Mouse (Mus musculus) intestine, postnatal 0 days (tissue): ENCODE data around the gene Jsrp1. TPM values are rescaled to one million over a fixed set of nuclear protein-coding genes. Genes with fewer than 3 reads are reported as not detected.

ENCODE experiments used
- ATAC-seq: fragments of 200-750 bp; cut with Nextera tagmentation; 2 replicates; pipeline ENCODE4 v1.8.0; 2017; ENCODE audit warnings: mild to moderate bottlenecking, moderate TSS enrichment, moderate library complexity
- H3K27ac ChIP-seq: fragments of 300-500 bp; sonication (generic); 2 replicates; pipeline ENCODE4 v1.5.1; 2014; ENCODE audit warnings: mild to moderate bottlenecking, low read depth, low read length, moderate library complexity
- H3K27me3 ChIP-seq: fragments of 300-500 bp; sonication (generic); replicated peaks from 2 replicates; pipeline ENCODE4 v1.6.1; 2014; ENCODE audit warnings: low read length, mixed read lengths; ENCODE audit not compliant: control insufficient read depth, insufficient read depth
- H3K36me3 ChIP-seq: fragments of 300-500 bp; sonication (generic); 2 replicates; pipeline ENCODE4 v1.6.1; 2014; ENCODE audit warnings: mild to moderate bottlenecking, moderate library complexity; ENCODE audit not compliant: control insufficient read depth, insufficient read depth
- H3K4me1 ChIP-seq: fragments of 300-500 bp; sonication (generic); replicated peaks from 2 replicates; pipeline ENCODE4 v1.6.1; 2014; ENCODE audit warnings: antibody characterized with exemption, low read length, mixed read lengths; ENCODE audit not compliant: control insufficient read depth, insufficient read depth
- H3K4me2 ChIP-seq: fragments of 300-500 bp; sonication (generic); replicated peaks from 2 replicates; pipeline ENCODE4 v1.6.1; 2014; ENCODE audit warnings: low read depth, mild to moderate bottlenecking, moderate library complexity
- H3K4me3 ChIP-seq: fragments of 300-500 bp; sonication (generic); 2 replicates; pipeline ENCODE4 v1.5.1; 2014; ENCODE audit warnings: low read depth, low read length
- H3K9ac ChIP-seq: fragments of 300-500 bp; sonication (generic); 2 replicates; pipeline ENCODE4 v1.6.1; 2014; ENCODE audit warnings: mild to moderate bottlenecking, low read depth, low read length
- H3K9me3 ChIP-seq: fragments of 300-500 bp; sonication (generic); 2 replicates; pipeline ENCODE4 v1.6.1; 2016; ENCODE audit warnings: mixed run types; ENCODE audit not compliant: control insufficient read depth
- CTCF ChIP-seq: sonication (generic); IDR thresholded peaks from 2 replicates; pipeline ENCODE4 v1.5.1; 2016; ENCODE audit warnings: low read depth, mild to moderate bottlenecking, control low read depth, antibody characterized with exemption, moderate library complexity
- WGBS: fragments of 180-500 bp; shearing (Covaris S2); extraction: QIAGEN DNeasy Blood & Tissue Kit; methylation state at CpG from one replicate; pipeline ENCODE4 v1.1.7; 2014; 5-methylcytosine and 5-hydroxymethylcytosine counted together
- polyA plus RNA-seq: library from polyadenylated mRNA; unstranded; fragments of >200 nt; fragmentation: Nextera tagmentation; extraction: Ambion mirVana; gene quantifications from 2 replicates; pipeline ENCODE4 v1.2.1, GENCODE M21; 2015

Gene Jsrp1
- polyA plus RNA-seq, 1 experiment from 2014 or later, result 0.35 TPM

- Histone ChIP-seq H3K4me1 (no peaks in the 10 kb centered on the region), H3K4me2 (no peak overlapping the region), H3K36me3 (peaks cover 78% of the 10 kb centered on the region), H3K9me3 (no peaks in the 10 kb centered on the region), H3K4me3 (no peak overlapping the region), H3K27me3 (no peaks in the 10 kb centered on the region), H3K9ac (no peak overlapping the region), H3K27ac (no peak overlapping the region)
- no peak for ATAC-seq
- 66% methylated on average over 41 of the region's 41 CpGs for WGBS
- no peak for TF ChIP-seq CTCF
Measured at GRCm38 (mm10) chr10:80792175-80793032, 20.9 kb downstream of the Jsrp1 start.

GRCm38 (mm10) chr10:80791476-80792174, 21.7 kb downstream of the Jsrp1 start:
- no peak for ATAC-seq
- peaks cover 86% of the 10 kb centered on the region for H3K36me3 ChIP-seq
- 74% methylated on average over 33 of the region's 33 CpGs for WGBS
- no peaks in the 10 kb centered on the region for H3K9me3 ChIP-seq
- TF ChIP-seq CTCF, result no peak
- H3K4me1 ChIP-seq, result no peaks in the 10 kb centered on the region
- no peak overlapping the region for H3K4me2 ChIP-seq
- no peaks in the 10 kb centered on the region for H3K27me3 ChIP-seq
- no peak overlapping the region for H3K27ac ChIP-seq
- no peak overlapping the region for H3K4me3 ChIP-seq
- H3K9ac ChIP-seq, result no peak overlapping the region

- H3K27ac ChIP-seq, result no peak overlapping the region
- no peak overlapping the region for H3K4me2 ChIP-seq
- H3K36me3 ChIP-seq, result peaks cover 93% of the 10 kb centered on the region
- TF ChIP-seq CTCF, result no peak
- no peaks in the 10 kb centered on the region for H3K9me3 ChIP-seq
- no peaks in the 10 kb centered on the region for H3K4me1 ChIP-seq
- no peak for ATAC-seq
- WGBS, result 81% methylated on average over 19 of the region's 19 CpGs
- H3K4me3 ChIP-seq, result no peak overlapping the region
- H3K9ac ChIP-seq, result no peak overlapping the region
- H3K27me3 ChIP-seq, result no peaks in the 10 kb centered on the region
Measured at GRCm38 (mm10) chr10:80790761-80791404, 22.4 kb downstream of the Jsrp1 start.

GRCm38 (mm10) chr10:80787517-80787916, 25.8 kb downstream of the Jsrp1 start:
- H3K4me3 ChIP-seq, result no peak overlapping the region
- no peak overlapping the region for H3K27ac ChIP-seq
- no peaks in the 10 kb centered on the region for H3K27me3 ChIP-seq
- H3K9ac ChIP-seq, result no peak overlapping the region
- 72% methylated on average over 2 of the region's 2 CpGs for WGBS
- TF ChIP-seq CTCF, result no peak
- no peaks in the 10 kb centered on the region for H3K9me3 ChIP-seq
- peaks cover 98% of the 10 kb centered on the region for H3K36me3 ChIP-seq
- H3K4me1 ChIP-seq, result no peaks in the 10 kb centered on the region
- no peak for ATAC-seq
- no peak overlapping the region for H3K4me2 ChIP-seq

GRCm38 (mm10) chr10:80785963-80786362, 27.3 kb downstream of the Jsrp1 start:
- peaks cover 97% of the 10 kb centered on the region for H3K36me3 ChIP-seq
- TF ChIP-seq CTCF, result no peak
- 92% methylated on average over 11 of the region's 11 CpGs for WGBS
- ATAC-seq, result no peak
- no peak overlapping the region for H3K27ac ChIP-seq
- no peak overlapping the region for H3K9ac ChIP-seq
- H3K4me2 ChIP-seq, result no peak overlapping the region
- no peak overlapping the region for H3K4me3 ChIP-seq
- no peaks in the 10 kb centered on the region for H3K27me3 ChIP-seq
- H3K9me3 ChIP-seq, result no peaks in the 10 kb centered on the region
- H3K4me1 ChIP-seq, result no peaks in the 10 kb centered on the region

- H3K4me1 ChIP-seq, result no peaks in the 10 kb centered on the region
Measured at GRCm38 (mm10) chr10:80784871-80785270, 28.4 kb downstream of the Jsrp1 start.

More at GRCm38 (mm10) chr10:80784871-80785270, 28.4 kb downstream of the Jsrp1 start:
- Histone ChIP-seq H3K27me3 (no peaks in the 10 kb centered on the region), H3K27ac (no peak overlapping the region), H3K4me2 (no peak overlapping the region), H3K36me3 (peaks cover 97% of the 10 kb centered on the region), H3K9me3 (no peaks in the 10 kb centered on the region), H3K9ac (no peak overlapping the region), H3K4me3 (no peak overlapping the region)
- TF ChIP-seq CTCF, result no peak
- 86% methylated on average over 12 of the region's 12 CpGs for WGBS
- no peak for ATAC-seq
